Mouse (Mus musculus) G1E (cell line): ENCODE measurements around the gene Psip1. TPM values are rescaled to one million over a fixed set of nuclear protein-coding genes. Genes with fewer than 3 reads are reported as not detected.

Experiments used
- ATAC-seq: 2 replicates; pipeline ENCODE4 v1.8.0; 2016; ENCODE audit warnings: mild to moderate bottlenecking; ENCODE audit not compliant: insufficient number of reproducible peaks, poor library complexity, low FRiP score, severe bottlenecking; ENCODE audit errors: extremely low read depth
- DNase-seq: peaks from one replicate; pipeline ENCODE4 v3.0.0; 2012; ENCODE audit warnings: low spot score
- H3K27me3 ChIP-seq: 2 replicates; pipeline ENCODE4 v1.6.1; 2012; ENCODE audit warnings: mild to moderate bottlenecking, low read length, inconsistent platforms; ENCODE audit not compliant: insufficient read depth
- H3K36me3 ChIP-seq: replicated peaks from 2 replicates; pipeline ENCODE3; 2012; ENCODE audit warnings: mild to moderate bottlenecking, inconsistent platforms
- H3K4me1 ChIP-seq: 2 replicates; pipeline ENCODE4 v1.6.1; 2012; ENCODE audit warnings: low read depth, low read length, inconsistent platforms, mixed read lengths; ENCODE audit not compliant: insufficient read depth
- H3K4me3 ChIP-seq: 2 replicates; pipeline ENCODE4 v1.5.1; 2012; ENCODE audit warnings: low read depth, mild to moderate bottlenecking, inconsistent platforms, low read length, moderate library complexity, mixed read lengths
- H3K9me3 ChIP-seq: replicated peaks from 2 replicates; pipeline ENCODE4 v1.6.1; 2012; ENCODE audit warnings: inconsistent platforms
- CTCF ChIP-seq: IDR thresholded peaks from 2 replicates; pipeline ENCODE4 v1.5.1; 2012; ENCODE audit warnings: low read depth, low read length, inconsistent platforms, mixed read lengths
- GATA1 ChIP-seq: IDR thresholded peaks from 2 replicates; pipeline ENCODE4 v1.6.1; 2012; ENCODE audit warnings: borderline replicate concordance, low read length, inconsistent platforms, mixed read lengths
- GATA2 ChIP-seq: IDR thresholded peaks from 2 replicates; pipeline ENCODE4 v1.6.1; 2012; ENCODE audit warnings: low read depth, low read length, inconsistent platforms, borderline replicate concordance
- POLR2AphosphoS5 ChIP-seq: IDR thresholded peaks from 2 replicates; pipeline ENCODE4 v1.6.1; 2012; ENCODE audit warnings: low read depth, low read length, inconsistent platforms; ENCODE audit not compliant: insufficient replicate concordance
- TAL1 ChIP-seq: conservative IDR thresholded peaks from 2 replicates; pipeline ENCODE4 v1.6.1; 2012; ENCODE audit warnings: low read depth, low read length, inconsistent platforms, mixed read lengths
- polyA plus RNA-seq: library from polyadenylated mRNA; stranded (reverse); fragments of >175 nt; gene quantifications from 2 replicates; pipeline ENCODE4 v1.2.3, GENCODE M21; 2012
- total RNA-seq, 2 experiments: library from RNA; stranded (forward) in 1 of 2; stranded (reverse) in 1 of 2; fragments of 200-1000 nt in 1 of 2; fragments of >200 nt in 1 of 2; fragmentation: Nextera tagmentation in 1 of 2; gene quantifications; 2 replicates each; pipeline ENCODE4 v1.2.3; 2014 to 2017

Gene Psip1
- total and polyA plus RNA-seq, 3 experiments = 67.3 to 252 (median 170) TPM

GRCm38 (mm10) chr4:83450785-83451184 lies 35.5 kb downstream of the Psip1 start:
- no peaks in the 10 kb centered on the region for H3K4me1 ChIP-seq
- H3K4me3 ChIP-seq = no peak overlapping the region
- ATAC-seq (no peak), DNase-seq (no peak)
- H3K9me3 ChIP-seq = no peaks in the 10 kb centered on the region
- H3K36me3 ChIP-seq = peaks cover 65% of the 10 kb centered on the region
- no peaks in the 10 kb centered on the region for H3K27me3 ChIP-seq
- TF ChIP-seq POLR2AphosphoS5 (0 out of 2 replicates have a peak, but pooled peaks have one; percentile 34), GATA2 (no peak)

GRCm38 (mm10) chr4:83441050-83441449 lies 45.2 kb downstream of the Psip1 start:
- Histone ChIP-seq H3K4me1 (peaks cover 8% of the 10 kb centered on the region), H3K9me3 (no peaks in the 10 kb centered on the region), H3K4me3 (no peak overlapping the region), H3K27me3 (no peaks in the 10 kb centered on the region), H3K36me3 (peaks cover 60% of the 10 kb centered on the region)
- no peak for ATAC-seq
- DNase-seq = no peak
- TF ChIP-seq TAL1 (no peak), POLR2AphosphoS5 (no peak), CTCF (no peak), GATA2 (no peak)

GRCm38 (mm10) chr4:83439045-83439444 lies 47.2 kb downstream of the Psip1 start:
- Histone ChIP-seq H3K36me3 (peaks cover 80% of the 10 kb centered on the region), H3K4me1 (peaks cover 8% of the 10 kb centered on the region), H3K4me3 (no peak overlapping the region), H3K9me3 (no peaks in the 10 kb centered on the region), H3K27me3 (no peaks in the 10 kb centered on the region)
- TF ChIP-seq GATA2 (no peak), POLR2AphosphoS5 (no peak), GATA1 (no peak), TAL1 (no peak), CTCF (no peak)
- ATAC-seq = peak; percentile 86
- DNase-seq = peak; percentile 14

GRCm38 (mm10) chr4:83438116-83438515 lies 48.1 kb downstream of the Psip1 start:
- Histone ChIP-seq H3K9me3 (no peaks in the 10 kb centered on the region), H3K4me3 (no peak overlapping the region), H3K4me1 (peaks cover 8% of the 10 kb centered on the region), H3K27me3 (no peaks in the 10 kb centered on the region), H3K36me3 (peaks cover 87% of the 10 kb centered on the region)
- ATAC-seq = no peak
- DNase-seq = no peak
- no peak for TF ChIP-seq CTCF
- TF ChIP-seq POLR2AphosphoS5 = no peak
- no peak for TF ChIP-seq GATA2
- TF ChIP-seq TAL1 = no peak
- no peak for TF ChIP-seq GATA1

- no peak overlapping the region for H3K4me3 ChIP-seq
- no peaks in the 10 kb centered on the region for H3K9me3 ChIP-seq
- H3K27me3 ChIP-seq = no peaks in the 10 kb centered on the region
- peaks cover 93% of the 10 kb centered on the region for H3K36me3 ChIP-seq
- no peak for TF ChIP-seq CTCF
- TF ChIP-seq TAL1 = no peak
- TF ChIP-seq GATA2 = no peak
- TF ChIP-seq POLR2AphosphoS5 = no peak
- no peak for TF ChIP-seq GATA1
- no peak for DNase-seq
- H3K4me1 ChIP-seq = peaks cover 8% of the 10 kb centered on the region
- ATAC-seq = no peak
Measured at GRCm38 (mm10) chr4:83436375-83436774, 49.9 kb downstream of the Psip1 start.

GRCm38 (mm10) chr4:83432901-83433300 lies 53.4 kb downstream of the Psip1 start:
- no peak overlapping the region for H3K4me3 ChIP-seq
- ATAC-seq (no peak), DNase-seq (no peak)
- H3K9me3 ChIP-seq = no peaks in the 10 kb centered on the region
- H3K36me3 ChIP-seq = peaks cover 87% of the 10 kb centered on the region
- H3K4me1 ChIP-seq = no peaks in the 10 kb centered on the region
- no peaks in the 10 kb centered on the region for H3K27me3 ChIP-seq
- no peak for TF ChIP-seq GATA1
- no peak for TF ChIP-seq POLR2AphosphoS5
- no peak for TF ChIP-seq GATA2
- no peak for TF ChIP-seq CTCF
- no peak for TF ChIP-seq TAL1

GRCm38 (mm10) chr4:83431950-83432349 lies 54.3 kb downstream of the Psip1 start:
- Histone ChIP-seq H3K36me3 (peaks cover 89% of the 10 kb centered on the region), H3K9me3 (no peaks in the 10 kb centered on the region), H3K4me1 (no peaks in the 10 kb centered on the region), H3K27me3 (no peaks in the 10 kb centered on the region), H3K4me3 (no peak overlapping the region)
- ATAC-seq (no peak), DNase-seq (no peak)
- TF ChIP-seq TAL1 = no peak
- TF ChIP-seq POLR2AphosphoS5 = no peak
- TF ChIP-seq GATA1 = no peak
- TF ChIP-seq GATA2 = no peak
- TF ChIP-seq CTCF = no peak
